Mouse (Mus musculus) right cerebral cortex, postnatal 36 days (tissue): ENCODE data around the gene Scd2.
A peak's percentile ranks its signal among the peaks of the same experiment; 100 is the strongest.
"Not testable (repeated sequence)": the region's sequence is repeated elsewhere in the genome, so short reads cannot be mapped to it uniquely, and the experiment has no call there.

Source experiments
- DNase-seq, 2 experiments: peaks; one replicate each; pipeline ENCODE4 v3.0.0; 2022; ENCODE audit warnings: low spot score in 2 of 2, mixed read lengths in 1 of 2

Gene Scd2

GRCm38 (mm10) chr19:44297068-44297760 lies 3.7 kb downstream of the Scd2 start:
- DNase-seq: no peak

- DNase-seq: no peak
Measured at GRCm38 (mm10) chr19:44297862-44298261, 4.4 kb downstream of the Scd2 start.

GRCm38 (mm10) chr19:44299078-44299477 lies 5.6 kb downstream of the Scd2 start:
- DNase-seq: no peak

- DNase-seq: no peak
Measured at GRCm38 (mm10) chr19:44299902-44300301, 6.4 kb downstream of the Scd2 start.

GRCm38 (mm10) chr19:44300520-44300919 lies 7.0 kb downstream of the Scd2 start:
- no peak for DNase-seq

GRCm38 (mm10) chr19:44301176-44301575 lies 7.7 kb downstream of the Scd2 start:
- no peak for DNase-seq

- DNase-seq: no peak
Measured at GRCm38 (mm10) chr19:44301671-44302305, 8.3 kb downstream of the Scd2 start.

- DNase-seq: no peak
Measured at GRCm38 (mm10) chr19:44302901-44303300, 9.4 kb downstream of the Scd2 start.

GRCm38 (mm10) chr19:44303502-44303901 lies 10.0 kb downstream of the Scd2 start:
- DNase-seq: peak in 1 of 2 experiments; percentile 54

- DNase-seq: no peak
Measured at GRCm38 (mm10) chr19:44304419-44304818, 10.9 kb downstream of the Scd2 start.

GRCm38 (mm10) chr19:44304851-44305510 lies 11.5 kb downstream of the Scd2 start:
- no peak for DNase-seq

- no peak for DNase-seq
Measured at GRCm38 (mm10) chr19:44305701-44306100, 12.2 kb downstream of the Scd2 start.

GRCm38 (mm10) chr19:44306171-44306570 lies 12.7 kb downstream of the Scd2 start:
- no peak for DNase-seq

GRCm38 (mm10) chr19:44307101-44307914 lies 13.8 kb downstream of the Scd2 start:
- no peak for DNase-seq

- no peak for DNase-seq
Measured at GRCm38 (mm10) chr19:44307915-44308470, 14.5 kb downstream of the Scd2 start.

GRCm38 (mm10) chr19:44308611-44309246 lies 15.3 kb downstream of the Scd2 start:
- no peak for DNase-seq

GRCm38 (mm10) chr19:44309351-44310154 lies 16.1 kb downstream of the Scd2 start:
- no peak for DNase-seq

- DNase-seq: not testable (repeated sequence)
Measured at GRCm38 (mm10) chr19:44310155-44310575, 16.7 kb downstream of the Scd2 start.

- DNase-seq: no peak
Measured at GRCm38 (mm10) chr19:44310814-44311213, 17.3 kb downstream of the Scd2 start.

GRCm38 (mm10) chr19:44311306-44312006 lies 18.0 kb downstream of the Scd2 start:
- no peak for DNase-seq
